Mouse (Mus musculus): ENCODE measurements around the gene Rflnb.

DNA sequence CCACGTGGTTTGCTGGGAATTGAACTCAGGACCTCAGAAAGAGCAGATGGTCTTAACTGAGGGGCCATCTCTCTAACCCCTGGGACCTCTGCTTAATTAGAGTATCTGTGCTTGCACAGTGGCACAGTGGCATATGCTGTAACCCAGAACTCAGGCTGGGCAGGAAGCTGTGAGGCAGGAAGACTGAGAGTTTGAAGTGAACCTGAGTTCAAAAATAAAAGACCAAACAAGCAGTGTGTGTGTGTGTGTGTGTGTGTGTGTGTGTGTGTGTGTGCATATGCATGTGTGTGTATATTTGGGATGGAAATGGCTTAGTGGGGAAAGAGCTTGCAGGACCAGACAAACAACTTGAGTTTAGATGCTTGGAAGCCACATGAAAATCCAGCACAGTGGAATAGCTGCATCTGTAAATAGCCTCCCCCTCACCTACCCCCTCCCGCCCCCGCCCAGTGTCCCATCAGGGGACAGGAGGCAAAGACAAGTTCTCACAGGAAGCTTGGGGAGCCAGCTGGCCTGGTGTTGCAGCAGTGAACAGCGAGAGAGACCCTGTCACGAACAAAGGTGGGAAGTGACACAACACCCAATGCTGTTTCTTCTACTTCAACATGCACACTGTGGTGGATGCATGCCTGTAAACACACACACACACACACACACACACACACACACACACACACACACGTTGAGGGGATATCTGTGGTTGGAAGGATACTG is 10.2 kb upstream of the Rflnb start:
- TF ChIP-seq CTCF (IDR thresholded peaks at IDR 0.05; ENCODE audit: low read depth) (no peak), EP300 (optimal IDR thresholded peaks at IDR 0.05) (no peak)
